Mouse (Mus musculus) cerebellum, postnatal 4 days (tissue): ENCODE data around the gene Hspb7.
A peak's percentile ranks its signal among the peaks of the same experiment; 100 is the strongest.

ENCODE experiments used
- DNase-seq, 2 experiments: peaks; one replicate each; pipeline ENCODE4 v3.0.0; 2022; ENCODE audit warnings: low spot score in 2 of 2, mixed read lengths in 1 of 2

The Hspb7 gene

DNA sequence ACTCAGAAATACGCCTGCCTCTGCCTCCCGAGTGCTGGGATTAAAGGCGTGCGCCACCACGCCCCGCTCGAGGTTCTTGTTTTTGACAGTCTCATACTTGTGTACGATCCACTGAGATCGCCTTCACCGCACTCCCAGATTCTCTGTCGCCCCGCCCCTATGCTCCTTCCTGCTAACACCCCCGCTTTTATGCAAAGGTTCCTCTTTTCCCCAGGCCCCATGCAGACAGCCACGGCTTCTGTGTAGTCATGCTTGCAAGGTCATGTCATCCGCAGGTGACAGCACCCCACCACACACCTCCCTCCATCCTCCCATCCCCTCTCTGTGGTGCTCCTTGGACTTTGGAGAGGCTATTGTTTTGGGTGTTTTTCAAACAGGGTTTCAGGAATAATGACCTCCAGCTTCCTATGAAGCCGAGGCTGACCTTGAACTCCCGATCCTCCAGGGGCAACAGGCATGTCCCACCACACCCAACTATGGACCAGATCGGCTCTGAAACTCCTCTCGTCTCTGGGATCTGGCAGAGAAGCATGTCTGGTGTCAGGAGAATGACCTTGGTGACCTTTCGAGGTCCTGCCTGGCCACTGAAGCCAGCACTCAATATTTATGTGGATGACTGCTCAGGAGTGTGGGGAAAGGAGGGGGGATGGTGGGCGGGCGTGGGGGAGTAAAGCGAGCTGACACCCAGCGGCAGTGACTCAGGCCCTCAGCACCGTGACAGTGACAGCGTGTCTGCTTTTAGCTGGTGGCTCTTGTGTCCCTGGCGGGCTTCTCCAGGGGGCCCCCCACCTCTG is 984 bp upstream of the Hspb7 start:
- DNase-seq = no peak

DNA sequence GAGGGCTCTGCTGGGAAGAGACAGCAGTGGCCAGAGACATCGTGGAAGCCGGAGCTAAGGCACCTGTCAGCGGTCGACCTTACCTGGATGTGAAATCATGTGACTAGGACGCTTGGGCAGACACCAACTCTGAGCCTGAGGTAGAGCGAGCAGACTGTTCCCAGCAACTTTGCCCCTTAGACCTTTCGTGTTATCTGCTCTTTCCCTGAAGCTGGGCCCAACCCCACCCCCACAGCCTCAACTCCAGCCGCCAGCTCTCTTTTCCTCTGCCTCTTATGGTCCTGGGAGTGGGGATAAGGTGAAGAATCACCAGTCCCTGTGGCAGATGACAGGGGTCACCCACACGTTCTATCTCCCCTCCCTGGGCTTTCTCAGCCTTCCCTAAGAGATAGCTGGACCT is 307 bp downstream of the Hspb7 start:
- no peak for DNase-seq

DNA sequence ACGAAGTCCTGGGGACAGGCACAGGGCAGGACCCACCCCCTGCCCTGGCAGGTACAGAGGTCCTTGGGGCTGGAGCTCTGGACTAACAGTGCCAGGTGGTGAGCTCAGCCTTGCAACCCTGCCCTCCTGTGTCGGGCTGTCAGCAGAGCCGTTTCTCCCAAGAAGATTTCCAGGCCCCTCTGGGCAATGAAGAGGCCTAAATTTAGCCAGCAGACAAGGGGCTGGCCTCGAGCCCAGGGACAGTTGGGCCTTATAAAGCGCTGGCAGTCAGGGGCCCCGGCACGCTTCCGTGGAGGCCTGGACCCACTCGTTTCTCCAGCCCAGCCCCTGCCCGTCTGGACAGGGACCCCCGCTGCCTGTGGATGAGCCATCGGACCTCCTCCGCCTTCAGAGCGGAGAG is 844 bp downstream of the Hspb7 start:
- DNase-seq = peak in 1 of 2 experiments; percentile 47

DNA sequence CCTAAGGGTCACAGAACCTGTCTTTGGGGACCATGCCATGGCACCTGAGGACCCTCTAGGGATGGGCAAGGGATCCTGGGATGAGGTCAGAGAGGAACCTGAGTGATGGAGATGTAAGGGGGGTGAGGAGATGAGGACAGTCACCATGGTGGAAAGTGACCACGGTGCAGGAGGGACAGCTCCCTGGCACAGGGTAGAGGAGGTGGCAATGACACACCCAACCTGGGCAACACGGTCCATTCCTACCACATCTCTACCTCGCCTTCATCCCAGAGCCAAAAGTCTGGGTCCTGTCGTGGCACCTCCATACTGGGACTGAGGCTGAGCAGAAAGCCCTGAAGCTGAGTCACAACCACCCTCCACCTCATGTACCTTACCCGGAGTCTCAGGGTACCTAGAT is 2.3 kb downstream of the Hspb7 start:
- DNase-seq = no peak

DNA sequence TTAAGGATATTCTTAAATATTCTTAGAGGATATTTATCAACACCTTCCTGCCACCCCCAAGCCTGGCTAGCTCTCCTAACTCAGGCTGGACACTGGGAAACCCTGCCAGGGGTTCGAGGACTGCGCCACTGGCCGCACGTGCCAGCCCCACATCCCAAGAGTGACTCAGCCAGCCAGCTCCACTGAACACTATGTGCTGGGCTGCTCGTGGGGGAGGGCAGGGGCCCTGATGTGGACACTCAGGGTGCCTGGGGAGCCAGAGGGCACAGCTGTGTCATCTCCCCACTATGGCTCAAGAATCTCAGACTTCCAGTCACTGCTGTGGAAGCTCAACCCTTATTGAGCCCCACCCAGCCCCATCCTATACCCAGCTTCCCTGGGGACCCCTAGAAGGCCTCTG is 2.7 kb downstream of the Hspb7 start:
- no peak for DNase-seq

DNA sequence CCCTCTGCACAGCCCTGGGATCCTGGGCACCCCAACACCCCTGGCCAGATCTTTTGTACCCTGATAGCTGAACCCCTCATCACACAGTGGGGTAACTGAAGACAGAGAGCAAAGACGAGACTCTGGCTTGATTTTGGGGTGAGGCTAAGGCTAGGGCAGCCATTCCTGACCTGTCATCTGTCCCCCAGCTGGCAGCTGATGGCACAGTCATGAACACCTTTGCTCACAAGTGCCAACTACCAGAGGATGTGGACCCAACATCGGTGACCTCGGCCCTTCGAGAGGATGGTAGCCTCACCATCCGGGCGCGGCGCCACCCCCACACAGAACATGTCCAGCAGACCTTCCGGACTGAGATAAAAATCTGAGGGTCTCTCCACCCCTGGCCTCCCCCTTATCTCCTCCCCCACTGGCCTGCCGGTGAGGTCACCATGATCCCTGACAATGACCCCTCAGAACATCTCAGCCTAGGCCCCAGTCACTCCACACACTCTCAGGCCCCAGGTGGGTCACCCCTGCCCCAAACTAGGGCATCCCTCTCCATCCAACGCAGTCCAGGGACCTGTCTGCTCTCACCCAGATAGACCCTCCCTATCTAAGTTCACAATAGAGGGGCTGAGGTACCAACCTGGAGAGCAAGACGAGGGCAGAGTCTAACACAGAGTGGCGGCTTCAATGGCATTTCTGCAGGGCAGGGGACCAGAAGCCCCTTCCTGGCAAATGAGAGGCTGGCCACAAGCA is 3.3 kb downstream of the Hspb7 start:
- no peak for DNase-seq

DNA sequence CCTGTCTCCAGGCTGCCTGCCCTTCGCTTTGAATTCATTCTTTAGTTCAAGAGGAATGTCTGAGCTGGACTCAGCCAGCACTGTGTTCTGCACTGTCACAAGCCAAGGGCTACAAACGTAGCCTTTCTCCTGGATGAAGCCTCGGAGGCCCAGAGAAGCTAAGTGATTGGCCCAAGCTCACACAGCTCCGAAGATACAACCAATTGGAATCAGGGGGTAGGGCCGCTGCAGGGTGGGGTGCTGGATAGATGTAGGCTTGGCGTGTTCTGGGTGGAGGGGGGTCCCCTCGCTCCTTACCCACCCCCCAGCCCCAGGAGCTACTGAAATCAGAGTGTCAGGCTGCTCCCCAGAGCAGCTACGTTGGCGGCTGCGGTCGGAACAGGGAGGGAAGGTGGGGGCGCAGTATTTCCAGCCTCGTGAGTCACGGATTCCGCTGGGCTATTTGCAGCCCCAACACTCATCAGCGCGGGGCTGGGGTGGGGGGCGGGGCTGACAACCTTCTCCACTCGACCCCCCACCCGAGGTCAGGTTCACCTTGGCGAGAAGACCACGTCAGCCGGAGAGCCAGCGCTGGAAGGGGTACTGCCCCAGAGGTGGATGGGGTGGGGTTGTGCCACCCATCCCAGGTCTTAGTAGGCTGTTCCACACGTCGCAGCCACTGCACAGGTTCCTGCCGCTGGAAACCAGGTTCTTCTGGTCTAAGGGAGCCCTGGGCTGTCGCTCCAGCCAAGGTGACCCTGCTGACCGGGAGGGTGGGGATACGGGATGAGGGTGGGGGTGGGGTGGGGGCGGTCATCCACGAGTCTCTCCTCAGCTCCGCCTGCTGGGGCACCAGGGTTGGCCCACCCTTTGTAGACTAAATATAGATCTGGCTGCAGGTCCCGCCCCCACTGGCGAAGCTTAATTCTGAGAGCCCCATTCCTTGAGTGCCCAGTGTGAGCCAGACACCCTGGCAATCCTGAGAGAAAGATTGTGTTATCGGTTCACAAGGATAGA is 5.2 kb downstream of the Hspb7 start:
- no peak for DNase-seq

DNA sequence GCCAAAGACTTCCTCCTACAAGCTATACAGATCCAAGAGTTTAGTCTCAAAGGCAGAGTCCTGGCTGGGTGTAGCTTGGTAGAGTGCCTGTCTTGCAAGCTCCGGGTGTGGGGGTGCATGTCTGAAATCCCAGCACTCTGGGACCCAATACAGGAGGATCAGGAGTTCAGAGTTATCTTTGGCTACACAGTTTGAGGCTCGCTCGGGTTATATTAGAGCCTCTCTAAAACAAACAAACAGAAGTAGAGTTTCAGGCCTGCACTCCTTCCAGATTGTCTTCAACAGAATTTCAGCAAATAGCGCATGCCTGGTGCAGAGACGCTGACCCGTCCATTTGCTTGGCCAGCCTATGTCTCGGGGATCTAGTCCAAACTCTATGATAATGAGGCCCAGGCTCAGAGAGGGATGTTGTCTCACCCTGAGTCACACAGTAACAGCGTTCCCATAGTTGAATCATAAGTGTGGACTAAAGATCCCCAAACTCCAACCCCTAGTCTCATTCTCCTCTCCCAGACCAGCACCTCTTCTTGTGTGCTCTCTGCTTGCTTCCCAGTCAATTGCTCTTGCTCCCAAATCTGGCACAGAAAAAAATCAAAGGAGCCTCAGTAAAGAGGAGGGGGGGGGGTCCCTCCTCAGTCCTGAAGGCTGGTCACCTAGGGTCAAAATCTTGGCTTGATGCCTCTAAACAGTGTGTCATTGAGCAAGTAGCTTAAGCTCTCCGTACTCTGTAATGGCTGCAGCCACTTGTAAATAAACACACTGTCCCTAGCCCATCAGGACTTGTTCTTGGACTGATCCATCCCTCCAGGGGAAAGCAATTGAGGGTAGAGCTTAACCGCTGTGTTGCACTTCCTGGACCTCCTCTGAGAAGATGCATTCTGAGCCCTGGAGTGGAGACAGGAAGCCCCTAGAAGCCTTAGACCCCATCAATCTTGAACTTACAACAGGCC is 6.5 kb downstream of the Hspb7 start:
- no peak for DNase-seq

DNA sequence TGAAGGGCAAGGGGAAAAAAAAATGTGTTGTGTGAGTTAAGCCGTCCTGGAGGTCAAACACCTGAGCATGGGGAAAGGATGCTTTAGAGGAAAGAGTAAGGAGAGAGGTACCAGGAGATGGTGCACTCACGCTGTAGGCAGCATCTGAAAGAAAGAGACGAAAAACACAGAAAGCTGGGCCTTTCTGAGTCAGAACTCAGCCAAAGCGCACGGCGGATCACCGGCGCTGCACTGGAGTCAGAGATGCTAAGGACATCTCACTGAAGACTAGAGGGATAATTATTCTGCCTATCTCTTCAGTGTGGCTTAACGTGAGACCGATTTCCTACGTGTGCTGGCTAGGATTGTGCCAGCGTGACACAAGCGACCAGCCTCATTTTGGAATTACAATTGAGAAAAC is 7.3 kb downstream of the Hspb7 start:
- no peak for DNase-seq

DNA sequence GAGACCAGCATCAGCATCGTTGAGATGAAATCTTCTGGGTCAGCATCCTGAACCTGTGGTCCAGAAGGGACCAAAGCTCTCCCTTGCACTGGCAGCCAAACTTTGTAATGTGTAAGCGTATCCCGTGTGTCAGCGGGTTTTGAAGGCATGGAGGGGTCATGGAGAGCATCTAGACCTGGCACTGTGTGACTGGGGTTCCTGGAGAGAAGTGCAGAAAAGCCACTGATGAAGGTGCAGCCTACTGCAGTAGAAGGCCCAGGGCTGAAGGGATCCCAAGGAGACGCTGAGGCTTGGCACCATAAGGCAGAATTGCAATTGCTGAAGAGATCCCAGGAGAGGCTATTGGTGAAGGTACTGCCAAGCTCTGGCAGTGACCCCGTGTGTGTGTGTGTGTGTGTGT is 8.8 kb downstream of the Hspb7 start:
- no peak for DNase-seq

DNA sequence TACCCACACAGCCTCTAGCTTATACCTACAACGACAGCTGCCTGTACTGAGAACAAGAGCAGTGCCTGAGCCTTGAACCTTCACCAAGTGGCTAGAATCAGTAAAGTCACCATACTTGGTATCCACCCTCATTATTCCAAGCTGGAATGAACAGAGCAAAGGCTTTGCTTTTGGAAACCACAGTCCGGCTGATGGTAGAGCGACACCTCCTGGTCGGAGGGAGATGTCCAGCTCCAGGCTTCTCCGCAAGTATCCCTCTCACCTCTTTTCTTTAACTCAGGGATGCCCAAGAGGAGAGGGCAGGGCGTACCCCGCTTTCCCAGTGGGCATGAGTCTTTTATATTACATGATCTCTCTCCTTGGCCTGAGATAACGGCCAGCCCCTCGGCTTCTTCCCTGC is 9.3 kb downstream of the Hspb7 start:
- peak in 1 of 2 experiments; percentile 36 for DNase-seq

DNA sequence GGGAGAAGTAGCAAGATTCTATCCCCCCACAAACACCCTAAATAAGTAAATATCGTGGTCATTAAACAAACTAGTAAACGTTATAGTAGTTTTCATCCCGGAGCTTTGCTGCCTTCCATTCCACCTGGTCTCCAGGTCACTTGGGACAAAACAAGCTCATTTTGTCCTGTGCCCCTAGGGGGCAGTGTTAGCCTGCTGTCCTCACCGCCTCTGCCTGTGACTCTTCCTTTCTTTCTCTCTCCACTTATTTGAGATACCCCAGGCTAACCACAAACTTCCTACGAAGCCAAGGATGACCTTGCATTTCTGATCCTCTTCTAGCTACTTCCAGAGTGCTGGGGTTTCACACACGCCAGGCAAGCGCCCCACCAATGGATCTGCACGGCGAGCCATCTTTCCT is 10.4 kb downstream of the Hspb7 start:
- DNase-seq = peak in 1 of 2 experiments; percentile 64

DNA sequence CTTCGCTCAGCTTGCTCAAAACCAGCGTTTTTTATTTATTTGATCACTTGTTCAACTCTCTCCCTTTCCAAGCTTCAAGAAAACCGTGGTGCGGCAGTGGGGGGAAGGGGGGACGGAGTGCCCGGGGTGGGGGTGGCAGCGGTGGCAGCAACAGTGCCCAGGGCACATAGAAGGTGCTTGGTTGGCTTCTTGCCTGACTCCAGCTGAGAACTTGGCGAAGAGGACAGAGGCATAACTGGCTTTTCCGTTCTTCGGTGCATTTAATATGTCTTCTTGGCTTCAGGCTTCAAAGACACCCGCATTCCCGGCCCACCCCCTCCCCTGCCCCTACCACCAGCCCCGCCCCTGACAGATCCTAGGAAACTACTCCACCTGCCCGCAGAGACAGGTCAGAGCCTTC is 12.1 kb downstream of the Hspb7 start:
- DNase-seq = peak in 1 of 2 experiments; percentile 40

DNA sequence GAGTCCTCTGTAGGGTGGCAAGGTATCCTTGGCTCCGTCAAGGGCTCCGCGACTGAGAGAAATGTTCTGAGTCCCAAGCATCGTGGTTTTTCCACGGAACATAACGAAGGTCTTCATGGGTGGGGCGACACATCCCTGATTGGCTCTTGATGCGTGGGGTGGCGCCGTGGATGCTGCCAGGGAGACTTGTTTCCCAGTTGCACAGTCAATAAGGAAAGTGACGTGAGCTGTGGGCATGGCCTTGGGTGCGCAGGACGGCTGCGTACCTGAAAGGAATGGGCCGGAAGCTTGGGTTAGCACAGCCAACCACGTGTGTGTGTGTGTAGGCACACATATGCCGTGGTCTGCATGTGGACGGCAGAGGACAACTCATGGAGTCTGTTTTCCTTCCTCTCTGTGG is 12.6 kb downstream of the Hspb7 start:
- DNase-seq = no peak

DNA sequence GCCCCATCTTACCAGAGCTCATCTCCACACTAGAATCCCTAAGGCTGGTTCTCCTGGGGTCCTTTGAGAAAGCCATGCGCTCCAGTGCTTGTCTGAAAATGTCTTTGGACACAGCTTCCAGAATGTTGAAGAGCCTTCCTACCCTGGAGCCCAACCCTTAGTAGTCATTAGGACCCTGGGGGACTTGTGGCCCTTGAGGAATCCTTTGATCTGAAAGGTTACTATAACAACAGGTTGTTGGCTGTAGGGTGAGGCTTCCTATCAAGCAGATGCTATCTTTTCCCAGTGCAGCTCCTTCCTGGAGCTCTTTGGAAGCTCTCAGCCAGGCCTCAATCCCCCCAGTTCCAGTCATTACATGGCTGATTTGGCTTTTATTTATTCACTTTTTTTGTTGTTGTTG is 15.4 kb downstream of the Hspb7 start, which contains the start of gene Srarp:
Srarp (minus strand) TSS at position 132 of the 400 bp plus-strand sequence.
- no peak for DNase-seq

DNA sequence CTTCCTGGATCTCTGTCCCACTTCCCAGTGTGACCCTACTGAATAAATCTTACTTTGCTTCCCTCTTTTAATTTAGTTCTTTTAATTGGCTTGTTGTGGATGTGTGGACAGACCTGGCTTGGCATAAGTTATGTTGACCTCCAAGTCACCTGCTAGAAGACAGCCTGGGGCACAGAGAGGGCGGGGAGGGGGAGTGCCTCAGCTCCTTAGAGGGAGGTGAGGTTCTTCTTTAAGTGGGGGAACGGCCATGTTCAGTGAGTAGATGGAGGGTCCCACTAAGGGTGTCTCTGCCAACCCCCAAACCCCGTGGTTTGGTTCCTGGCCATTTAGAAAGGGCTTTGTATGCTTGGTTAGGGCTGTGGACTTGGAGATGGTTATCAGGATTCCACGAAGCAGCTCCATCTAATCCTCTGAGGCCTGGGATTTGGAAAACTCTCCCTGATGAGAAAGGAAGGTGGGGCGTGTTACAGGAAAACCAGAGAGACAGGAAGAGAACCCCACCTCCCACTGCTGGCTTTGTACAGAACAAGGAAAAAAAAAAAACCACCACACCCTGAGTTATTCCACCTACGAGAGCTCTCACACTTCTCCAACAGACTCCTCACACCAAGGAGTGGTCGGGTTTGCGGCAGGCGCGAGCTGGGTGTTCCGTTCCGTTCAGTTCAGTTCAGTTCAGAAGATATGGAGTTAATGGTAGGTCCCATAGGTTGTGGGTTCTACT is 18.7 kb downstream of the Hspb7 start:
- DNase-seq = no peak

DNA sequence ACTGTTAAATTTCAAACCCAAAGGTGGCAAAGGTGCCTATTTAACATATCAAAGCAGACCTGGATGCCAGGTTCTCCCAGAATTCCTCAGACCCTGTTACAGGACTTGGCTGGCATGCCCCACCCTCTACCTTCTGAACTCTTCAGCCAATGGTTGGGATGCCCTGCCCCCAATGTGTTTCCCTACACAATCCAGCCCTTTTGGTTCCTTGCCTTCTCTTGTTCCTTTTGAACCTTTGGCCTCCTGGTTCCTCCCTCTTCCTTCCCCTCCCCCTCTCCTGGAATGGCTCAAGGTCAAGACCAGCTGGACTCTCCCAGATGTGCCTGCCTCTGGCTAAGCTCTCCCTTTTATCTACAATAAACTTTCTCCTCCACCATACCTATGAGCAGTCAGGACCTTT is 20.3 kb downstream of the Hspb7 start:
- DNase-seq = no peak

DNA sequence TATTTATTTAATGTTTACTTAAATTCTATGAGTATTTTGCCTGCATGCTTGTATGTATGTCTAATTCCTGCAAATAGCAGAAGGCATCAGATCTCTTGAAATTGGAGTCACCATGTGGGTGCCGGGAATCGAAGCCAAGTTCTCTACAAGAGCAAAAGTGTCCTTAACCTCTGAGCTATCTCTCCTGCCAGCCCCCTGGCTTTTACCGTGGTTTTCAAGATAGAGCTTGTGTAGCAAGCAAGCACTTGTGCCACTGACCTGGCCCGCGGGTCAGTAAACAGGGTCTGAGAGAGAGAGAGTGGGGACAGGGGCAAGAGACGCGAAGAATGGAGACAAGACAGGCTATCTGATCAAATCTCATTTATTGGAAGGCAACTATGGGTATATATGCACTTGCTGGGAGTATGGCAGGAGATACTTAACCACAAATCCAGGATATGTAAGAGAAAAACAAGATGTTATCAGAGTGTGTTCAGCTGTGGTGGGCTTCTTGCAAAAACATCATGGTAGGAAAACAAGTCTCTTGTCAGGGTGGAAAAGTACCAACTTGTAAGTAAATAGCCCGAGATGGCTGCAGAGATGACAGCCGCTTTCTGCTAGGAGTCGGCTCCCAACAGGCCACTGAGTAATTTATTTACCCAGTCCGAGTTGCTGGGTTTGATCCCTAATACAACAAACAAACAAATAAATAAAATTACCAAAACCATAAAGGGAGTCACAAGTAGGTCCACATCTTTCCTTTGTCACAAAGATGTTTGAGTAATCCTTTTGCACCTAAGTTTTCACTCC is 23.3 kb downstream of the Hspb7 start:
- DNase-seq = no peak
